ENCODE assay signal across 8 mouse cellular contexts in the genomic region with DNA sequence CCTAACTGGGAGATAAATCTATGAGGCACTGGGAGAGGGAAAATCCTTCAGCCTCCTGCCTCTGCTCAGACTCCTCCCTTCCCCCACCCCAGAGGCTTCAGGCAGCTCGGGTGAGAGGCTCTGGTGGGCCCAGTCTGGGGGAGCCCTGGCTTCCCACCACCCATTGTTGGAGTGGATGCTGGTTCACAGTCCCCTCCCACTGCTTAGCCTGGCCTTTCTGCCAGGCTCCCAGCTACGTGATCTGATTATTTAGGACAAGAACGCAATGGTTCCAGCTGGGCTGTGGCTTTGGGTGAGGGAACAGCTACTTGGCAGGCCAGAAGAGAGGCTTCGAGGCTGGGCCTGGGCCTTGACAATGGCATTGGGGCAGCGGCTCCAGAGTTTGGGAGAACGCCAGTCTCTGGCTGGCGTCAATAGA. TPM values are rescaled to one million over a fixed set of nuclear protein-coding genes. Genes with fewer than 3 reads are reported as not detected.
DNase-seq lines count a peak whose midpoint lies in the region; ATAC-seq and TF ChIP-seq lines count a peak whose summit lies in the region.

No protein-coding gene starts in this region.

- ATAC-seq in lung, postnatal 0 days, result peak; percentile 20
- ATAC-seq in embryonic facial prominence, embryonic 15.5 days (ENCODE audit: insufficient number of reproducible peaks, low FRiP score, low TSS enrichment, low read depth), result peak; percentile 71
- peak; percentile 89 for ATAC-seq in midbrain, embryonic 14.5 days (ENCODE audit: low FRiP score, low TSS enrichment)
- ATAC-seq in megakaryocyte, adult 5-6 weeks (ENCODE audit: poor library complexity, severe bottlenecking), result no peak

- H3K4me1 ChIP-seq in lung, postnatal 0 days (ENCODE audit: insufficient read depth, low read depth, low read length), result 0 out of 2 replicates have a peak, but pooled peaks cover 2% of the 10 kb centered on the region
- peaks cover 44% of the 10 kb centered on the region for H3K4me1 ChIP-seq in embryonic facial prominence, embryonic 15.5 days
- peaks cover 17% of the 10 kb centered on the region for H3K4me1 ChIP-seq in midbrain, embryonic 14.5 days (ENCODE audit: control insufficient read depth, insufficient read depth, low read length)

- no peaks in the 10 kb centered on the region for H3K27me3 ChIP-seq in lung, postnatal 0 days (replicated peaks; ENCODE audit: insufficient read depth, low read length)
- H3K27me3 ChIP-seq in embryonic facial prominence, embryonic 15.5 days, result no peaks in the 10 kb centered on the region
- no peaks in the 10 kb centered on the region for H3K27me3 ChIP-seq in midbrain, embryonic 14.5 days (ENCODE audit: control insufficient read depth, insufficient read depth, low read length)

- TF ChIP-seq CTCF in lung, postnatal 0 days (IDR thresholded peaks at IDR 0.05), result no peak
- no peak for TF ChIP-seq CTCF in layer of hippocampus, adult 2 months (conservative IDR thresholded peaks at IDR 0.05)

- H3K4me2 ChIP-seq in lung, postnatal 0 days (replicated peaks; ENCODE audit: low read depth, low read length), result no peak overlapping the region
- H3K4me2 ChIP-seq in embryonic facial prominence, embryonic 15.5 days (replicated peaks), result no peak overlapping the region
- H3K4me2 ChIP-seq in midbrain, embryonic 14.5 days (ENCODE audit: low read length), result no peak overlapping the region

- H3K4me3 ChIP-seq in lung, postnatal 0 days (ENCODE audit: low read depth, low read length), result no peak overlapping the region
- H3K4me3 ChIP-seq in embryonic facial prominence, embryonic 15.5 days (replicated peaks), result no peak overlapping the region
- no peak overlapping the region for H3K4me3 ChIP-seq in layer of hippocampus, adult 2 months
- H3K4me3 ChIP-seq in midbrain, embryonic 14.5 days (replicated peaks; ENCODE audit: low read depth, low read length), result no peak overlapping the region

- no peak for TF ChIP-seq EP300 in lung, postnatal 0 days (IDR thresholded peaks at IDR 0.05)

- WGBS in lung, postnatal 0 days, result 45% methylated on average over 7 of the region's 7 CpGs
- 39% methylated on average over 7 of the region's 7 CpGs for WGBS in embryonic facial prominence, embryonic 15.5 days
- 3% methylated on average over 7 of the region's 7 CpGs for WGBS in midbrain, embryonic 14.5 days

- H3K9ac ChIP-seq in lung, postnatal 0 days (replicated peaks; ENCODE audit: low read depth), result no peak overlapping the region
- no peak overlapping the region; the same call in 1 of the 2 replicates for H3K9ac ChIP-seq in embryonic facial prominence, embryonic 15.5 days
- H3K9ac ChIP-seq in midbrain, embryonic 14.5 days (replicated peaks; ENCODE audit: low read length), result peak overlapping the region; percentile 4; the same call in 1 of the 2 replicates

- DNase-seq in lung, postnatal 0 days (ENCODE audit: low spot score), result no peak
- DNase-seq in lung, postnatal 10 days, result no peak
- peak; percentile 40 to 66 for DNase-seq in layer of hippocampus, adult 2 months (ENCODE audit: low spot score in 2 of 2)
- DNase-seq in midbrain, embryonic 14.5 days, result peak; percentile 82
- no peak for DNase-seq in B cell, adult 2 months
- no peak for DNase-seq in spleen, postnatal 4 days (ENCODE audit: low spot score in 2 of 2)

- H3K27ac ChIP-seq in lung, postnatal 0 days (ENCODE audit: low read length), result no peak overlapping the region
- peak overlapping the region; percentile 56 for H3K27ac ChIP-seq in embryonic facial prominence, embryonic 15.5 days (replicated peaks)
- H3K27ac ChIP-seq in layer of hippocampus, adult 2 months, result peak overlapping the region; percentile 68; the same call in 1 of the 2 replicates
- peak overlapping the region; percentile 83 for H3K27ac ChIP-seq in midbrain, embryonic 14.5 days (replicated peaks; ENCODE audit: low read depth, low read length)

- no peaks in the 10 kb centered on the region for H3K9me3 ChIP-seq in lung, postnatal 0 days (ENCODE audit: low read length)
- H3K9me3 ChIP-seq in embryonic facial prominence, embryonic 15.5 days (replicated peaks), result no peaks in the 10 kb centered on the region
- H3K9me3 ChIP-seq in midbrain, embryonic 14.5 days (ENCODE audit: control insufficient read depth, low read length), result no peaks in the 10 kb centered on the region

- H3K36me3 ChIP-seq in lung, postnatal 0 days (ENCODE audit: insufficient read depth, low read length), result no peaks in the 10 kb centered on the region
- no peaks in the 10 kb centered on the region for H3K36me3 ChIP-seq in embryonic facial prominence, embryonic 15.5 days
- H3K36me3 ChIP-seq in midbrain, embryonic 14.5 days (ENCODE audit: control insufficient read depth, insufficient read depth, low read length), result no peaks in the 10 kb centered on the region

RNA-seq across cellular contexts. Expression of gene Alpl, which starts 30.6 kb away (rescaled TPM):
- 2.2 and 3.0 TPM in 2 replicates for polyA plus RNA-seq in lung, postnatal 0 days (2015; fragmentation: Nextera tagmentation; extraction: Ambion mirVana)
- polyA plus RNA-seq in embryonic facial prominence, embryonic 15.5 days (2015; fragmentation: Nextera tagmentation; extraction: Ambion mirVana), result 155 and 160 TPM in 2 replicates
- total RNA-seq in layer of hippocampus, adult 2 months (2021), result 1 to 10 TPM; 6.8 to 7.2 TPM
- 6.0 and 6.1 TPM in 2 replicates for polyA plus RNA-seq in midbrain, embryonic 14.5 days (2014; fragmentation: Nextera tagmentation; extraction: Ambion mirVana)
- total RNA-seq in megakaryocyte, adult 5-6 weeks (2015), result 0.09 TPM in 1 of 2 replicates, not detected in the other
- total RNA-seq in megakaryocyte, adult 5-6 weeks (2017), result 0.16 TPM in 1 of 2 replicates, not detected in the other

Comparison
In these comparisons a context has a peak if more than half of its experiments do, and no peak if none do; other contexts are left out.
1. DNase-seq: peak in layer of hippocampus, adult 2 months (2 of 2) and midbrain, embryonic 14.5 days (single experiment); none in lung, postnatal 0 days (single experiment), lung, postnatal 10 days (single experiment), B cell, adult 2 months (0 of 2) and spleen, postnatal 4 days (0 of 2).
2. RNA of gene Alpl, which starts 30.6 kb away (polyA plus RNA-seq): 155 to 160 TPM in embryonic facial prominence, embryonic 15.5 days; 6.0 to 6.1 TPM in midbrain, embryonic 14.5 days and 2.2 to 3.0 TPM in lung, postnatal 0 days; every median in the first group is over 10 times any median in the second.